Mouse (Mus musculus): ENCODE measurements around the gene Gm21812.
"Not testable (repeated sequence)": the region's sequence is repeated elsewhere in the genome, so short reads cannot be mapped to it uniquely, and the experiment has no call there.

Gm21812 gene

GRCm38 (mm10) chrY:9347084-9347483, at the start of gene Gm21812:
Gm21812 (minus strand) TSS chrY:9347184.
- DNase-seq: not testable (repeated sequence)
